Mouse (Mus musculus): ENCODE measurements around the gene Tmem8b. TPM values are rescaled to one million over a fixed set of nuclear protein-coding genes. Genes with fewer than 3 reads are reported as not detected.

Tmem8b gene
- polyA plus RNA-seq (2017; shearing (Covaris generic)), result 0.89 TPM

DNA sequence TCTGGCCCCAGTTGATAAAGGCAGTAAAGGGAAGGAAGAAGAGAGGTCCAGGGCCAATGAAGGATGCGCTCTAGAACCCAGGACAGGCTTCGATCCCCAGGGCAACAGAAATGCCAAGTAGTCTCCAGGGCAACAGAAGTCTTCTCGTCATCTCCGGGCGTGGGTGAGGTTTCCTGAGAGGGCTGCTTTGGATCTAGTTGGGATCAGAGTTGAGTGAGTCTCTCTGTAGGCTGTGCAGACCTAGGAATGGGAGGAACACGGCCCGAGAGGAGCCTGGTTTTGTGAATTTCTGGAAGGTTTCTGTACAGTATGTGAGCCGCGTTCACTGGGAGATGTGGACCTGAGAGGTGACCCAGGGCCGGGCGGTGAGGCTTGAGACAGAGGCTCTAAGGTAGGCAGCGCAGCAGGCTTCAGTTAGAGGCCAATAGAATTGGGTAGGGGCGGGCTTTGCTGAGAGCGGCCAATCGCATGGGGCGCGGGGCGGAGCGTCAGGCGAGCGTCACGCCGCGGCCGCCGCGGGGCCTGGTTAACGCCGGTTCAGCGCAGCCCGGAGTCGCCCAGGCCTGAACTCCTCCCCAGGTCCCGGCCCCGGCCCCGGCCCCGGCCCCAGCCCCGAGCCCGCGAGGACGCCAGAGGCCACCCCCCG is at the start of gene Tmem8b, which contains the start of gene Fam221b:
TSS of gene Tmem8b (plus strand) at position 190 of the 646 bp plus-strand sequence.
TSS of gene Fam221b (minus strand) at position 364 of the 646 bp plus-strand sequence.

DNA sequence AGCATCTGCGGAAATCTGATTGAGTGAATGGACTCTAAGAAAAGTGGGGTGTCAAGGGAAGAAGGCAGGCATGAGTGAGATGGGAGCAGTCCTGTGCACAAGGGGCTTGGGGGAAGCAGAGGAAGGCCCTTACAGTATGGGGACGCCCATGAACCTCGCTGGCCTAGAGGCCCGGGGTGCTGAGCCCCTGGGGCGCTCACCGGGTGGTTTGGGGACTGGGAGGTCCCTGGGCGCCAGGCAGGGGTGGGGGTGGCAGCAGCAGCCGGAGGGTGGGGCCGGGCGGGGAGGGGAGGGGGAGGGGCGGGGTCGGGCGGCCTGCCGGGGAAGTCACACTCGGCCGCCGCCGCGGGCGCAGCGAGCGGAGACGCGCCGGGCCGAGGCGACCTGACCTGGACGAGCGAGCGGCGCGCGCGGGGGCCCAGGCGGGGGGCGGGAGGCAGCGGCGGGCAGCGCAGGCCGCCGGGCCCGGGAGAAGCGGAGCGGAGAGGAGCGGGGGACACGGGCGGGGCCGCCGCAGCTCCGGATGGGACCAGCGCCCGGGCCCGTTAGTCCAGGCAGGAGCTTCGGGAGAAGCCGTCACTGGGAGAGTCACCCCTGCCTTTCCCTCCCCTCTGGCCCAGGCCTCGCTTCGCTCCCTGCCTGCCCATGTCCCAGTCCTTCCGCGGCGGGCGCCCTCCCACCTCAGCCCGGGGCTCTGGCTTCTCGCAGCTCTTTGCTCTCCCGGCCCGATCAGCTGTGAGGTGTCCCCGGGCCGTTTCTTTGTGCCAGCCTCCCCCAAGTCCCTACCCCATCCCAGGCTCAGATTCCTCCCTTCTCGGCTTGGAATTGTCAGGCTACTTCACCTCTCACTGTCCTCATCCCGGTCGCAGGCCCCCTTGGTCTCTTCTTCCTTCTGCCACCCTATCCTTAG is 37.5 kb upstream of the Tmem8b start, which contains the start of gene Npr2:
TSS of gene Npr2 (plus strand) at position 890 of the 910 bp plus-strand sequence.

DNA sequence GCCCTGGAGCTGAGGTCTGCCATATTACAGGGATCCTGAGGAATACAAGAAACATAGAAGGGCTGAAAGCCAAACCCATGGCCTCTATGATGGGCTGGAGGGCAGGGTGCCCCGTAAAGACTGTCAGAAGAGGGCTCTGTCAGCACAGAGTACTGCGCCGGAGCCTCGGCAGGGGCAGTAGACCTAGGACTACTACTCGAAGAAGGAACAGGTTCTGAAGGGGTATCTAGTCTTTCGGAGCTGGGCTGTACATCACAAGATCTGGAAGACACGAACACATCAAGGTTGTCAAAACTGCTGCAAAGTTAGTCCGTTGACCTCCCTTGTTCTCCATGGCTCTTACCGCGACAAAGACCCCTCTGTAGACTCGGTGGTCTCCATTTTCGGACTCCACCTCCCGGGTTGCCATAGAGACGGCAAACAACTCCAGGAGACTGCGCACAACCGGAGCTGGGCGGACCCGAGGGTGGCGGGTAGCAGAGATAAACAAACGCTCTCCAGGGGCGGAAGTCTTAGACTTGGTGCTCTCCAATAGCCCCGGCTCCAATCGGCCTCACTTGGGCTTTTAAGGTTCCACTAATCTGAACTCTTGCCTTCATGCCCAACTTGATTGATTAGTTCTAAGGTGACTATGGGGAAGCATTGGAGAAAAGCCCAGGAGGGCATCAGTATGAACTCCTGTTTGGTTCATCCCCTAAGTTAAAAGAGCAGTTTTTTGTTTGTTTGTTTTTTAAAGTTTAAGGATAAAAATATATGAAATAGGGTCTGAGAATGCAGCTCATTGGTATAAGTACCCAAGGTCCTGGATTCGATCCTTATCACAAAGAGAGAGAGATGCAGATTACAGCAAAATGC is 15.4 kb upstream of the Tmem8b start, which contains the start of gene Spag8:
TSS of gene Spag8 (minus strand) at position 434 of the 855 bp plus-strand sequence.

DNA sequence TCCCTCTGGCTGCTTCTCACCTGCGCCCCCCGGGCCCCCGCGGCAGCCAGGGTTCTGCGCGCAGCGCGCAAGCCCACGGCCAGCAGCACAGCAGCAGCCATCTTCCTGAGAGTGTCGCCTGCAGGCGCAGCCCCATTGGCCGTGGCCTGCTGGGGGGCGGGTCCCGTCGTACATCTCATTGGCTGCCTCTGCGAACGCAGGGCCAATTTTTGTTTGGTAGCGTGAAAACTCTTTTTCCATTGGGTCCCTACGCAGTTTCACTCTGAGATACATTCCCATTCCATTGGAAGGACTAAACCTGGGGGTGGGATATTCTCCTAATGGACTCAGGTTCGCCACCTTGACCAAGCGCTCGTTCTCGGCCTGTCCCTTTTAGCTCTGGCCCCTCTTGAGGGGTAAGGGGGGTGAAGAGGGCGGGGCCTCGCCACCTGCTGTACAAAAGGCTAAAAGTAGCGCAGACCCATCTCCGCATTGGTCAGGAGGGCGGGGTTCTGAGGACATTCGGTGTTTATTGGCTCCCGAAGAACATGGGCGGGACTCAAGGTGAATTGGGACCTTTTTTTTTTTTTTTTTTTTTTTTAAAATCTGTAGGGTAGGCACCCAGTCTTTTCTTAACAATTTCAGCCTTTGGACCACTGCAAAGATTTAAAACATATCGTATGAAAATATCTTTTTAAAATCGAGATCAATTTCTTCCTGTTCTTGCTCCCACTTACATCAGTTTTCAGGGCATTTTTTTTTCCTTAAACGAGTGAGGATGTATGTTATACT is 12.2 kb upstream of the Tmem8b start, which contains the start of gene Hint2:
TSS of gene Hint2 (minus strand) at position 128 of the 771 bp plus-strand sequence.

DNA sequence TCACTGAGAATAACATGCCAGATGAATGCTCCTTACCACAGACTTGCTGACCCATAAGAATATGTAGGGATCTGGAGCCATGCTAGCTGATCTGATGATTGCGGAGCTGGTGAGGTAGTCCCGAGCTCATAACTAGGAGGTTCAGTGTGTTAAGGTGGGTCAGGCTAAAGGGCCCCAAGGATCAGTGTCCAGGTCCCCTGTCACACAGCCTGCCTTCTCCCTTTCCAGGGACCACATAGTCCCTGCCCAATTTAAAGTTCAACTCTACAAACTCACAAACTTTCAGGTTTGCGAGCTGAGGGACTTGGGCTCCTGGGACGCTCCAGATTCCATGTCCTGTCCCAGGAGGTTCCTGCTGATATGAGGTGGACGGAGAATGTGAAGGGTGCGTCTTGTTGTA is 31.9 kb downstream of the Tmem8b start, which contains the start of gene Olfr70:
TSS of gene Olfr70 (minus strand) at position 101 of the 400 bp plus-strand sequence.

DNA sequence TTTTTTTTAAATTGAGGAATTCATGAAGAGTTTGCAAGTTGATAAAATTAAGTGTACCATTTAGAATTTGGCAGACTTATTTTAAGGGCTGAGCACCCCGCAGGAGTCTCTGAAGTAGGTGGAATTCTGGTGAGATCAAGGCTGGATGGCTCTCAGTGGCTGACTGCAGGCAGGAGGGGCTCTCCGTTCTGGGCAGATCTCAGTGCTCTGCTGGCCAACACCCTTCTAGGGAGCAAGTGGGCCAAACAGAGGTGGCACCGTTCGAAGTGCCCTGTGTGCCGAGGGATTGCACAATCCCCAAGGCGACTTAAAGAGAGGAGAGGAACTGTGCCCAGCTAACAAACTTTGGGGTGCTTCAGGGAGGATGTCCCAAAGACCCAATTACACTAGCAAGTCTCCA is 41.1 kb downstream of the Tmem8b start, which contains the start of gene Olfr71:
TSS of gene Olfr71 (minus strand) at position 387 of the 400 bp plus-strand sequence.

DNA sequence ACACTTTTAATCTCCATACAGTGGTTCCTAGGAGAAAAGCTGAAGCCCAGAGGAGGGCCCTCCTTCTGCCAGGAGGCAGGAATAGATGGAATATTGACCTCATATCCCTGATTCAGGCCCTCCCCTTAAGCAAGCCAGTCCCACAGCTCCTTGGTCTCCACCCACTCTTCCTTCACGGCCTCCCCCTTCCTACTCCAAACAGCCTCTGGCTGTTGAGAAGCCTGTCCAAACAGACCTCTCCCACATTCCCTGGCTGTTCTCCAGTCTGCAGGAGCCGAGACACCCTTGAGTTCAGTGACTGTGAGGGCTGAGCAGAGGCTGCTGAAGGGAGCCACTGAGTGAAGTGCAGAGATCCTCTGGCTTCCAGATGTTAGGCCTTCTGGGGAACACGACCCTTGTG is 58.2 kb downstream of the Tmem8b start, which contains the start of gene Hrct1:
TSS of gene Hrct1 (plus strand) at position 194 of the 400 bp plus-strand sequence.

DNA sequence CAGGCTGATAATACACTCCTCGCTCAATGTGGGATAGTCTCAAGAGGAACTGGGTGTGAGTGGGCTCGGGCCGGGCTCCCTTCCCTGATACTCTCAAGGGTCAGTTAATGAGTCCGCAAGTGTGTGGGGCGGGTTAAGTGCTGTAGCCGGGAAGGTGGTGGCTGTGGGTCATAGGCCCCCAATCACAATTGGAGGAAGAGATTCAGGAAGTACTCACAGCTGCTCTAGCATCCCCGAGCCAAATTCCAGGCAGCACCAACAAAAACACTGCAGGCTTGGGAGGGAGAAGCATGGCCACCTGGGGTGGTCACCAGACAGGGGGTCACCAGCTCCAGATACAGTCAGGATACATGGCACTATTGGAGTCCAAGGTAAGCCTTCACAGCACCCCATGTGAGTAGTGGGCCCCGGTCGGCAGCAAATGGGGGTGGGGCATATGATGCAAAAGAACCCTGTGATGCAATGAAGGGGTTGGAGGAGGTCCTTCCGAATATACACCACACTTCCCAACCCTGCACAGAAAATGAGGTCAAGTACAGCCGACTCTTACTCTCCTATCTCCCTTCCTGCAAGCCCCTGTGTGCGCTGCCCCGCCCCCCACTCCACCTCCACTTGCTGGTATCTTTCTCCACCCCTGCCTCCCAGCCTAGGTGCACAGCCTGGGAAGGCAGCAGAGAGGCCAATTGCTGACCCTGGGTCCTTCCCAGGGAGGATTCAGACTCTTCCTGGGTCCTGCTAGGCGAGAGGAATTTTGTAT is 61.2 kb downstream of the Tmem8b start, which contains the start of gene Spaar:
TSS of gene Spaar (plus strand) at position 241 of the 757 bp plus-strand sequence.

Other genes starting within 250 kb of the Tmem8b start
- not detected for gene Fam166b, start 239.8 kb upstream of the Tmem8b start, polyA plus RNA-seq (2017; shearing (Covaris generic))
- 0.61 TPM for gene Tesk1, start 227.0 kb upstream of the Tmem8b start, polyA plus RNA-seq (2017; shearing (Covaris generic))
- gene Cd72, start 214.3 kb upstream of the Tmem8b start, polyA plus RNA-seq (2017; shearing (Covaris generic)), result 85.9 TPM
- 156 TPM for gene Sit1, start 185.2 kb upstream of the Tmem8b start, polyA plus RNA-seq (2017; shearing (Covaris generic))
- 96.1 TPM for gene Ccdc107, start 176.1 kb upstream of the Tmem8b start, polyA plus RNA-seq (2017; shearing (Covaris generic))
- gene Arhgef39, start 169.3 kb upstream of the Tmem8b start, polyA plus RNA-seq (2017; shearing (Covaris generic)), result 6.2 TPM
- gene Car9, start 162.0 kb upstream of the Tmem8b start, polyA plus RNA-seq (2017; shearing (Covaris generic)), result 1.0 TPM
- gene Tpm2, start 145.2 kb upstream of the Tmem8b start, polyA plus RNA-seq (2017; shearing (Covaris generic)), result not detected
- 96.5 TPM for gene Creb3, start 106.6 kb upstream of the Tmem8b start, polyA plus RNA-seq (2017; shearing (Covaris generic))
- gene Tln1, start 106.3 kb upstream of the Tmem8b start, polyA plus RNA-seq (2017; shearing (Covaris generic)), result 397 TPM
- 21.7 TPM for gene Rgp1, start 90.3 kb upstream of the Tmem8b start, polyA plus RNA-seq (2017; shearing (Covaris generic))
- 35.9 TPM for gene Gba2, start 90.1 kb upstream of the Tmem8b start, polyA plus RNA-seq (2017; shearing (Covaris generic))
- 3.5 TPM for gene Msmp, start 84.5 kb upstream of the Tmem8b start, polyA plus RNA-seq (2017; shearing (Covaris generic))
- gene Npr2, start 37.0 kb upstream of the Tmem8b start, polyA plus RNA-seq (2017; shearing (Covaris generic)), result not detected
- 0.50 TPM for gene Spag8, start 15.4 kb upstream of the Tmem8b start, polyA plus RNA-seq (2017; shearing (Covaris generic))
- gene Hint2, start 12.5 kb upstream of the Tmem8b start, polyA plus RNA-seq (2017; shearing (Covaris generic)), result 79.8 TPM
- gene Fam221b, start 174 bp downstream of the Tmem8b start, polyA plus RNA-seq (2017; shearing (Covaris generic)), result 1.2 TPM
- not detected for gene Olfr70, start 31.8 kb downstream of the Tmem8b start, polyA plus RNA-seq (2017; shearing (Covaris generic))
- gene Olfr71, start 41.3 kb downstream of the Tmem8b start, polyA plus RNA-seq (2017; shearing (Covaris generic)), result not detected
- not detected for gene Hrct1, start 58.2 kb downstream of the Tmem8b start, polyA plus RNA-seq (2017; shearing (Covaris generic))
- not detected for gene Spaar, start 61.1 kb downstream of the Tmem8b start, polyA plus RNA-seq (2017; shearing (Covaris generic))
- not detected for gene Olfr159, start 102.0 kb downstream of the Tmem8b start, polyA plus RNA-seq (2017; shearing (Covaris generic))
- gene Olfr156, start 154.9 kb downstream of the Tmem8b start, polyA plus RNA-seq (2017; shearing (Covaris generic)), result not detected
- gene Olfr157, start 171.2 kb downstream of the Tmem8b start, polyA plus RNA-seq (2017; shearing (Covaris generic)), result 0.10 TPM
- gene Olfr155, start 182.6 kb downstream of the Tmem8b start, polyA plus RNA-seq (2017; shearing (Covaris generic)), result not detected
- 4.0 TPM for gene Reck, start 206.6 kb downstream of the Tmem8b start, polyA plus RNA-seq (2017; shearing (Covaris generic))